Mouse (Mus musculus): ENCODE data around the gene Btn2a2.

DNA sequence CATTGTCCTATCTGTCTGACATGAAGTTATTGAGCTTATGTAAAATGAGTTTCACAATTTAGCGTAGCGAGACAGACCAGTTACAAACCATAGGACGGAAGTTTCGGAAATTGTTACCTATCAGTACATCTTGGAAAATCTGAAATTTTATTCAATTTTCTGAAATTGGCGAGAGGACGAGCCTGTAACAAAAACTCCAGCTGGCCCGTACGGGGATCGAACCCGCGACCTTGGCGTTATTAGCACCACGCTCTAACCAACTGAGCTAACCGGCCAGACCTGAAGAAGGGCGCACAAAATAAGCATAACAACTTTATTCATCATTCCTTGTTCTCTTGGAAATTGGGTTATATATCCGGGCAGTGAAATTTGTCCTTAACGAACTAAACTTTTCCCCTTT is 50.7 kb downstream of the Btn2a2 start:
- TF ChIP-seq CTCF (IDR thresholded peaks at IDR 0.05; ENCODE audit: borderline replicate concordance, insufficient read depth, low read depth, low read length) (no peak), POLR2A (IDR thresholded peaks at IDR 0.05; ENCODE audit: borderline replicate concordance, insufficient read depth, low read length) (no peak)

All from cerebellum, adult 2 months (tissue).